Mouse (Mus musculus) frontal cortex, postnatal 14 days (tissue): ENCODE results near the gene Itga4.

ENCODE experiments used
- DNase-seq, 2 experiments: peaks; one replicate each; pipeline ENCODE4 v3.0.0; 2022; ENCODE audit warnings: low spot score in 2 of 2

Itga4 gene

GRCm38 (mm10) chr2:79352100-79352802 is 97.0 kb downstream of the Itga4 start:
- no peak for DNase-seq

GRCm38 (mm10) chr2:79354773-79355172 is 99.5 kb downstream of the Itga4 start:
- no peak for DNase-seq

GRCm38 (mm10) chr2:79357835-79358234 is 102.6 kb downstream of the Itga4 start:
- no peak for DNase-seq

- DNase-seq = peak; percentile 13 to 18
Observed at GRCm38 (mm10) chr2:79362029-79362428, 106.8 kb downstream of the Itga4 start.

- DNase-seq = no peak
Observed at GRCm38 (mm10) chr2:79363920-79364319, 108.7 kb downstream of the Itga4 start.

- no peak for DNase-seq
Observed at GRCm38 (mm10) chr2:79367451-79368450, 112.5 kb downstream of the Itga4 start.

GRCm38 (mm10) chr2:79368661-79369060 is 113.4 kb downstream of the Itga4 start:
- no peak for DNase-seq

GRCm38 (mm10) chr2:79369061-79369524 is 113.9 kb downstream of the Itga4 start:
- DNase-seq = no peak

- no peak for DNase-seq
Observed at GRCm38 (mm10) chr2:79369905-79370304, 114.7 kb downstream of the Itga4 start.

GRCm38 (mm10) chr2:79370711-79371312 is 115.6 kb downstream of the Itga4 start:
- no peak for DNase-seq

GRCm38 (mm10) chr2:79371326-79372153 is 116.3 kb downstream of the Itga4 start:
- no peak for DNase-seq

- DNase-seq = no peak
Observed at GRCm38 (mm10) chr2:79372154-79372467, 116.9 kb downstream of the Itga4 start.

GRCm38 (mm10) chr2:79372486-79373200 is 117.4 kb downstream of the Itga4 start:
- no peak for DNase-seq

GRCm38 (mm10) chr2:79378346-79379086 is 123.3 kb downstream of the Itga4 start:
- no peak for DNase-seq

GRCm38 (mm10) chr2:79379087-79380041 is 124.1 kb downstream of the Itga4 start:
- DNase-seq = no peak
